Mouse (Mus musculus) Patski (cell line): ENCODE results near the gene Abcc5. TPM values are rescaled to one million over a fixed set of nuclear protein-coding genes. Genes with fewer than 3 reads are reported as not detected.

Experiments
- ATAC-seq: fragments of 100-300 bp; one replicate; pipeline ENCODE4 v1.8.0; 2021
- CTCF ChIA-PET: fragments of 350-600 bp; sonication (Branson Sonifier 250); formaldehyde crosslinking; loops from one replicate; lab custom pipeline; 2022; ENCODE audit warnings: inconsistent platforms; lab: Charles Lee
- POLR2A ChIA-PET: fragments of 350-600 bp; sonication (Branson Sonifier 250); formaldehyde crosslinking; loops from one replicate; lab custom pipeline; 2022; ENCODE audit warnings: antibody characterized with exemption, inconsistent platforms; lab: Charles Lee
- DNase-seq: peaks from one replicate; pipeline ENCODE4 v3.0.0-alpha.2; 2011; ENCODE audit warnings: low read depth, low spot score
- H3K27me3 ChIP-seq: fragments of 371-371 bp; one replicate; pipeline ENCODE4 v1.5.1; 2021
- CTCF ChIP-seq: fragments of 100-300 bp; IDR thresholded peaks from one replicate; pipeline ENCODE4 v1.5.1; 2021
- in situ Hi-C: fragments of 300-500 bp; cut with MboI; formaldehyde crosslinking; loops from 3 replicates; pipeline ENCODE4 v1.11.1; 2018; ENCODE audit warnings: low pct_unique_long_range_greater_than_20kb, mixed read lengths
- polyA plus RNA-seq: library from polyadenylated mRNA; unstranded; gene quantifications from one replicate; pipeline ENCODE4 v1.2.3, GENCODE M21; 2021

The Abcc5 gene
- polyA plus RNA-seq, 1 experiment from 2014 or later = 60.2 TPM

- in situ Hi-C loops = no loop called here
- ATAC-seq = no peak
- H3K27me3 ChIP-seq = no peaks in the 10 kb centered on the region
- POLR2A ChIA-PET = no interaction called here
- no peak for DNase-seq
- CTCF ChIA-PET = no interaction called here
- no peak for TF ChIP-seq CTCF
These were observed 66.4 kb downstream of the Abcc5 start for GRCm38 (mm10) chr16:20359643-20360295.

GRCm38 (mm10) chr16:20357837-20358236 lies 68.4 kb downstream of the Abcc5 start:
- no peaks in the 10 kb centered on the region for H3K27me3 ChIP-seq
- no peak for DNase-seq
- no peak for TF ChIP-seq CTCF
- CTCF ChIA-PET = no interaction called here
- ATAC-seq = no peak
- POLR2A ChIA-PET = no interaction called here
- in situ Hi-C loops = no loop called here

- POLR2A ChIA-PET = no interaction called here
- no peaks in the 10 kb centered on the region for H3K27me3 ChIP-seq
- no peak for ATAC-seq
- in situ Hi-C loops = no loop called here
- no peak for DNase-seq
- CTCF ChIA-PET = no interaction called here
- no peak for TF ChIP-seq CTCF
These were observed 71.4 kb downstream of the Abcc5 start for GRCm38 (mm10) chr16:20354762-20355161.

GRCm38 (mm10) chr16:20354011-20354410 lies 72.2 kb downstream of the Abcc5 start:
- CTCF ChIA-PET = no interaction called here
- H3K27me3 ChIP-seq = no peaks in the 10 kb centered on the region
- in situ Hi-C loops = no loop called here
- ATAC-seq (no peak), DNase-seq (no peak)
- POLR2A ChIA-PET = no interaction called here
- no peak for TF ChIP-seq CTCF

GRCm38 (mm10) chr16:20345464-20345863 lies 80.7 kb downstream of the Abcc5 start:
- POLR2A ChIA-PET = no interaction called here
- no peak for DNase-seq
- H3K27me3 ChIP-seq = no peaks in the 10 kb centered on the region
- no peak for ATAC-seq
- in situ Hi-C loops = no loop called here
- CTCF ChIA-PET = no interaction called here
- TF ChIP-seq CTCF = no peak

GRCm38 (mm10) chr16:20338616-20339015 lies 87.6 kb downstream of the Abcc5 start:
- no peak for TF ChIP-seq CTCF
- ChIA-PET POLR2A (no interaction called here), CTCF (no interaction called here)
- in situ Hi-C loops = no loop called here
- ATAC-seq (no peak), DNase-seq (no peak)
- no peaks in the 10 kb centered on the region for H3K27me3 ChIP-seq

GRCm38 (mm10) chr16:20334918-20335317 lies 91.3 kb downstream of the Abcc5 start:
- no peaks in the 10 kb centered on the region for H3K27me3 ChIP-seq
- no peak for DNase-seq
- CTCF ChIA-PET = no interaction called here
- POLR2A ChIA-PET = no interaction called here
- TF ChIP-seq CTCF = no peak
- in situ Hi-C loops = no loop called here
- no peak for ATAC-seq

- POLR2A ChIA-PET = no interaction called here
- TF ChIP-seq CTCF = no peak
- ATAC-seq (no peak), DNase-seq (no peak)
- H3K27me3 ChIP-seq = no peaks in the 10 kb centered on the region
- in situ Hi-C loops = no loop called here
- CTCF ChIA-PET = no interaction called here
These were observed 97.9 kb downstream of the Abcc5 start for GRCm38 (mm10) chr16:20328306-20328705.

- in situ Hi-C loops = no loop called here
- H3K27me3 ChIP-seq = no peaks in the 10 kb centered on the region
- DNase-seq (no peak), ATAC-seq (no peak)
- no peak for TF ChIP-seq CTCF
- ChIA-PET CTCF (no interaction called here), POLR2A (no interaction called here)
These were observed 100.9 kb downstream of the Abcc5 start, which contains the start of gene Cyp2ab1 for GRCm38 (mm10) chr16:20325286-20325685. Gene Cyp2ab1 (minus strand): TSS chr16:20325404.

GRCm38 (mm10) chr16:20323907-20324306 lies 102.3 kb downstream of the Abcc5 start:
- ATAC-seq (no peak), DNase-seq (no peak)
- POLR2A ChIA-PET = no interaction called here
- H3K27me3 ChIP-seq = no peaks in the 10 kb centered on the region
- in situ Hi-C loops = no loop called here
- no peak for TF ChIP-seq CTCF
- CTCF ChIA-PET = interaction anchor here (1.1 kb wide), 1 partner anchor 22 kb away, joined by 5 read pairs; the partner anchor contains the start of gene Parl

GRCm38 (mm10) chr16:20322274-20322673 lies 103.9 kb downstream of the Abcc5 start:
- H3K27me3 ChIP-seq = no peaks in the 10 kb centered on the region
- no peak for TF ChIP-seq CTCF
- ATAC-seq (no peak), DNase-seq (no peak)
- in situ Hi-C loops = no loop called here
- ChIA-PET POLR2A (no interaction called here), CTCF (no interaction called here)
